Mouse (Mus musculus): ENCODE measurements at regions not wholly inside any gene's neighbourhood (a gene's known extent, or its start where the extent isn't known, plus 50 kb on each side); places are given as distances from the start of the nearest gene placed in this dataset.

GRCm38 (mm10) chr2:45850018-45850605 lies 732.9 kb upstream of the Zeb2 start:
- Histone ChIP-seq H3K27ac (ENCODE audit: low read depth, low read length) (no peak overlapping the region), H3K4me1 (ENCODE audit: control insufficient read depth, insufficient read depth, low read length) (no peaks in the 10 kb centered on the region), H3K4me2 (replicated peaks; ENCODE audit: low read depth, low read length) (no peak overlapping the region), H3K36me3 (ENCODE audit: control insufficient read depth, insufficient read depth, low read length) (no peaks in the 10 kb centered on the region), H3K9ac (ENCODE audit: low read depth, low read length) (no peak overlapping the region), H3K9me3 (ENCODE audit: control insufficient read depth, low read length) (no peaks in the 10 kb centered on the region), H3K27me3 (ENCODE audit: control insufficient read depth, insufficient read depth, low read length) (no peaks in the 10 kb centered on the region), H3K4me3 (ENCODE audit: low read length) (no peak overlapping the region)
- 95% methylated on average over 6 of the region's 6 CpGs for WGBS
- no peak for ATAC-seq (ENCODE audit: low FRiP score, low TSS enrichment)

- Histone ChIP-seq H3K4me1 (ENCODE audit: control insufficient read depth, insufficient read depth, low read length) (no peaks in the 10 kb centered on the region), H3K27me3 (ENCODE audit: control insufficient read depth, insufficient read depth, low read length) (no peaks in the 10 kb centered on the region), H3K36me3 (ENCODE audit: control insufficient read depth, insufficient read depth, low read length) (no peaks in the 10 kb centered on the region), H3K4me2 (replicated peaks; ENCODE audit: low read depth, low read length) (no peak overlapping the region), H3K9me3 (ENCODE audit: control insufficient read depth, low read length) (no peaks in the 10 kb centered on the region), H3K4me3 (ENCODE audit: low read length) (no peak overlapping the region), H3K27ac (ENCODE audit: low read depth, low read length) (no peak overlapping the region), H3K9ac (ENCODE audit: low read depth, low read length) (no peak overlapping the region)
- no peak for ATAC-seq (ENCODE audit: low FRiP score, low TSS enrichment)
These were observed 723.2 kb upstream of the Zeb2 start for GRCm38 (mm10) chr2:45840389-45840788.

- H3K9me3 ChIP-seq (ENCODE audit: control insufficient read depth, low read length) = no peaks in the 10 kb centered on the region
- no peak for ATAC-seq (ENCODE audit: low FRiP score, low TSS enrichment)
- H3K4me1 ChIP-seq (ENCODE audit: control insufficient read depth, insufficient read depth, low read length) = no peaks in the 10 kb centered on the region
- no peak overlapping the region for H3K27ac ChIP-seq (ENCODE audit: low read depth, low read length)
- H3K36me3 ChIP-seq (ENCODE audit: control insufficient read depth, insufficient read depth, low read length) = no peaks in the 10 kb centered on the region
- no peak overlapping the region for H3K9ac ChIP-seq (ENCODE audit: low read depth, low read length)
- H3K4me3 ChIP-seq (ENCODE audit: low read length) = no peak overlapping the region
- WGBS = 71% methylated on average over 6 of the region's 6 CpGs
- H3K27me3 ChIP-seq (ENCODE audit: control insufficient read depth, insufficient read depth, low read length) = no peaks in the 10 kb centered on the region
- H3K4me2 ChIP-seq (replicated peaks; ENCODE audit: low read depth, low read length) = no peak overlapping the region
These were observed 719.5 kb upstream of the Zeb2 start for GRCm38 (mm10) chr2:45836546-45837221.

- Histone ChIP-seq H3K4me1 (ENCODE audit: control insufficient read depth, insufficient read depth, low read length) (no peaks in the 10 kb centered on the region), H3K27me3 (ENCODE audit: control insufficient read depth, insufficient read depth, low read length) (no peaks in the 10 kb centered on the region), H3K27ac (ENCODE audit: low read depth, low read length) (no peak overlapping the region), H3K36me3 (ENCODE audit: control insufficient read depth, insufficient read depth, low read length) (no peaks in the 10 kb centered on the region), H3K9ac (ENCODE audit: low read depth, low read length) (no peak overlapping the region), H3K4me2 (replicated peaks; ENCODE audit: low read depth, low read length) (no peak overlapping the region), H3K4me3 (ENCODE audit: low read length) (no peak overlapping the region), H3K9me3 (ENCODE audit: control insufficient read depth, low read length) (no peaks in the 10 kb centered on the region)
- no peak for ATAC-seq (ENCODE audit: low FRiP score, low TSS enrichment)
- 72% methylated on average over 8 of the region's 8 CpGs for WGBS
These were observed 700.9 kb upstream of the Zeb2 start for GRCm38 (mm10) chr2:45817945-45818719.

- 95% methylated on average over 4 of the region's 4 CpGs for WGBS
- Histone ChIP-seq H3K27ac (ENCODE audit: low read depth, low read length) (no peak overlapping the region), H3K9ac (ENCODE audit: low read depth, low read length) (no peak overlapping the region), H3K9me3 (ENCODE audit: control insufficient read depth, low read length) (no peaks in the 10 kb centered on the region), H3K36me3 (ENCODE audit: control insufficient read depth, insufficient read depth, low read length) (no peaks in the 10 kb centered on the region), H3K4me1 (ENCODE audit: control insufficient read depth, insufficient read depth, low read length) (no peaks in the 10 kb centered on the region), H3K27me3 (ENCODE audit: control insufficient read depth, insufficient read depth, low read length) (no peaks in the 10 kb centered on the region), H3K4me3 (ENCODE audit: low read length) (no peak overlapping the region), H3K4me2 (replicated peaks; ENCODE audit: low read depth, low read length) (no peak overlapping the region)
- ATAC-seq (ENCODE audit: low FRiP score, low TSS enrichment) = no peak
These were observed 697.5 kb upstream of the Zeb2 start for GRCm38 (mm10) chr2:45814741-45815140.

GRCm38 (mm10) chr2:45805329-45805728 lies 688.1 kb upstream of the Zeb2 start:
- ATAC-seq (ENCODE audit: low FRiP score, low TSS enrichment) = no peak
- no peaks in the 10 kb centered on the region for H3K9me3 ChIP-seq (ENCODE audit: control insufficient read depth, low read length)
- no peak overlapping the region for H3K9ac ChIP-seq (ENCODE audit: low read depth, low read length)
- no peaks in the 10 kb centered on the region for H3K36me3 ChIP-seq (ENCODE audit: control insufficient read depth, insufficient read depth, low read length)
- H3K4me1 ChIP-seq (ENCODE audit: control insufficient read depth, insufficient read depth, low read length) = no peaks in the 10 kb centered on the region
- no peak overlapping the region for H3K4me3 ChIP-seq (ENCODE audit: low read length)
- WGBS = 70% methylated on average over 2 of the region's 2 CpGs
- no peak overlapping the region for H3K27ac ChIP-seq (ENCODE audit: low read depth, low read length)
- no peak overlapping the region for H3K4me2 ChIP-seq (replicated peaks; ENCODE audit: low read depth, low read length)
- H3K27me3 ChIP-seq (ENCODE audit: control insufficient read depth, insufficient read depth, low read length) = no peaks in the 10 kb centered on the region

GRCm38 (mm10) chr2:45800131-45800530 lies 682.9 kb upstream of the Zeb2 start:
- ATAC-seq (ENCODE audit: low FRiP score, low TSS enrichment) = no peak
- H3K27me3 ChIP-seq (ENCODE audit: control insufficient read depth, insufficient read depth, low read length) = no peaks in the 10 kb centered on the region
- H3K9me3 ChIP-seq (ENCODE audit: control insufficient read depth, low read length) = no peaks in the 10 kb centered on the region
- no peaks in the 10 kb centered on the region for H3K4me1 ChIP-seq (ENCODE audit: control insufficient read depth, insufficient read depth, low read length)
- H3K9ac ChIP-seq (ENCODE audit: low read depth, low read length) = no peak overlapping the region
- WGBS = 83% methylated on average over 2 of the region's 2 CpGs
- H3K36me3 ChIP-seq (ENCODE audit: control insufficient read depth, insufficient read depth, low read length) = no peaks in the 10 kb centered on the region
- H3K4me2 ChIP-seq (replicated peaks; ENCODE audit: low read depth, low read length) = no peak overlapping the region
- no peak overlapping the region for H3K27ac ChIP-seq (ENCODE audit: low read depth, low read length)
- no peak overlapping the region for H3K4me3 ChIP-seq (ENCODE audit: low read length)

- Histone ChIP-seq H3K27ac (ENCODE audit: low read depth, low read length) (no peak overlapping the region), H3K4me1 (ENCODE audit: control insufficient read depth, insufficient read depth, low read length) (0 out of 2 replicates have a peak, but pooled peaks cover under 1% of the 10 kb centered on the region), H3K9me3 (ENCODE audit: control insufficient read depth, low read length) (no peaks in the 10 kb centered on the region), H3K4me2 (replicated peaks; ENCODE audit: low read depth, low read length) (no peak overlapping the region), H3K36me3 (ENCODE audit: control insufficient read depth, insufficient read depth, low read length) (no peaks in the 10 kb centered on the region), H3K4me3 (ENCODE audit: low read length) (no peak overlapping the region), H3K27me3 (ENCODE audit: control insufficient read depth, insufficient read depth, low read length) (no peaks in the 10 kb centered on the region), H3K9ac (ENCODE audit: low read depth, low read length) (no peak overlapping the region)
- peak; percentile 86 for ATAC-seq (ENCODE audit: low FRiP score, low TSS enrichment)
- 30% methylated on average over 3 of the region's 3 CpGs for WGBS
These were observed 676.4 kb upstream of the Zeb2 start for GRCm38 (mm10) chr2:45793561-45793960.

- H3K9me3 ChIP-seq (ENCODE audit: control insufficient read depth, low read length) = no peaks in the 10 kb centered on the region
- no peak overlapping the region for H3K27ac ChIP-seq (ENCODE audit: low read depth, low read length)
- no peak for ATAC-seq (ENCODE audit: low FRiP score, low TSS enrichment)
- H3K36me3 ChIP-seq (ENCODE audit: control insufficient read depth, insufficient read depth, low read length) = no peaks in the 10 kb centered on the region
- 0 out of 2 replicates have a peak, but pooled peaks cover 2% of the 10 kb centered on the region for H3K4me1 ChIP-seq (ENCODE audit: control insufficient read depth, insufficient read depth, low read length)
- no peak overlapping the region for H3K4me3 ChIP-seq (ENCODE audit: low read length)
- H3K9ac ChIP-seq (ENCODE audit: low read depth, low read length) = no peak overlapping the region
- H3K4me2 ChIP-seq (replicated peaks; ENCODE audit: low read depth, low read length) = no peak overlapping the region
- 76% methylated on average over 4 of the region's 4 CpGs for WGBS
- no peaks in the 10 kb centered on the region for H3K27me3 ChIP-seq (ENCODE audit: control insufficient read depth, insufficient read depth, low read length)
These were observed 672.5 kb upstream of the Zeb2 start for GRCm38 (mm10) chr2:45789739-45790138.
